Mouse (Mus musculus): Measurements from ENCODE around the gene Lyrm4. TPM values are rescaled to one million over a fixed set of nuclear protein-coding genes. Genes with fewer than 3 reads are reported as not detected.
"Not testable (repeated sequence)": the region's sequence is repeated elsewhere in the genome, so short reads cannot be mapped to it uniquely, and the experiment has no call there.

The Lyrm4 gene
- polyA plus RNA-seq, 1 experiment from 2014 or later, result 16.9 TPM

- H3K9ac ChIP-seq (ENCODE audit: low read depth, low read length); H3K36me3 ChIP-seq (ENCODE audit: control insufficient read depth, insufficient read depth); H3K4me3 ChIP-seq (ENCODE audit: low read depth, low read length); ATAC-seq (ENCODE audit: low read depth); H3K9me3 ChIP-seq (replicated peaks; ENCODE audit: control insufficient read depth, low read length); H3K4me1 ChIP-seq (ENCODE audit: control insufficient read depth, low read depth, low read length); H3K4me2 ChIP-seq (ENCODE audit: low read depth, low read length); H3K27me3 ChIP-seq (ENCODE audit: control insufficient read depth, insufficient read depth, low read depth, low read length); H3K27ac ChIP-seq (ENCODE audit: low read length): not testable (repeated sequence)
- WGBS (ENCODE audit: insufficient replicate concordance), result 91% methylated on average over 18 of the region's 21 CpGs
Measured at GRCm38 (mm10) chr13:35991185-35991584, 126.1 kb downstream of the Lyrm4 start.

- 79% methylated on average over 3 of the region's 3 CpGs for WGBS (ENCODE audit: insufficient replicate concordance)
Measured at GRCm38 (mm10) chr13:35989329-35989728, 128.0 kb downstream of the Lyrm4 start.

GRCm38 (mm10) chr13:35982985-35983384 lies 134.3 kb downstream of the Lyrm4 start:
- Histone ChIP-seq H3K27ac (ENCODE audit: low read length) (no peak overlapping the region), H3K4me2 (ENCODE audit: low read depth, low read length) (no peak overlapping the region), H3K9ac (ENCODE audit: low read depth, low read length) (no peak overlapping the region), H3K4me3 (ENCODE audit: low read depth, low read length) (no peak overlapping the region), H3K4me1 (ENCODE audit: control insufficient read depth, low read depth, low read length) (no peaks in the 10 kb centered on the region), H3K27me3 (ENCODE audit: control insufficient read depth, insufficient read depth, low read depth, low read length) (no peaks in the 10 kb centered on the region), H3K9me3 (replicated peaks; ENCODE audit: control insufficient read depth, low read length) (no peaks in the 10 kb centered on the region), H3K36me3 (ENCODE audit: control insufficient read depth, insufficient read depth) (no peaks in the 10 kb centered on the region; the same call in 1 of the 2 replicates)
- ATAC-seq (ENCODE audit: low read depth), result no peak
- 71% methylated on average over 6 of the region's 6 CpGs for WGBS (ENCODE audit: insufficient replicate concordance)

More at GRCm38 (mm10) chr13:35989329-35989728, 128.0 kb downstream of the Lyrm4 start:
- Histone ChIP-seq H3K27ac (ENCODE audit: low read length) (no peak overlapping the region), H3K4me2 (ENCODE audit: low read depth, low read length) (no peak overlapping the region), H3K27me3 (ENCODE audit: control insufficient read depth, insufficient read depth, low read depth, low read length) (no peaks in the 10 kb centered on the region), H3K4me3 (ENCODE audit: low read depth, low read length) (no peak overlapping the region), H3K36me3 (ENCODE audit: control insufficient read depth, insufficient read depth) (no peaks in the 10 kb centered on the region), H3K4me1 (ENCODE audit: control insufficient read depth, low read depth, low read length) (no peaks in the 10 kb centered on the region; the same call in 1 of the 2 replicates), H3K9me3 (replicated peaks; ENCODE audit: control insufficient read depth, low read length) (no peaks in the 10 kb centered on the region), H3K9ac (ENCODE audit: low read depth, low read length) (no peak overlapping the region)
- no peak for ATAC-seq (ENCODE audit: low read depth)

- ATAC-seq (ENCODE audit: low read depth), result no peak
Measured at GRCm38 (mm10) chr13:35980471-35980870, 136.9 kb downstream of the Lyrm4 start.

GRCm38 (mm10) chr13:35976912-35977311 lies 140.4 kb downstream of the Lyrm4 start:
- no peaks in the 10 kb centered on the region for H3K27me3 ChIP-seq (ENCODE audit: control insufficient read depth, insufficient read depth, low read depth, low read length)
- no peak overlapping the region for H3K9ac ChIP-seq (ENCODE audit: low read depth, low read length)
- H3K4me3 ChIP-seq (ENCODE audit: low read depth, low read length), result no peak overlapping the region
- ATAC-seq (ENCODE audit: low read depth), result no peak
- no peaks in the 10 kb centered on the region for H3K4me1 ChIP-seq (ENCODE audit: control insufficient read depth, low read depth, low read length)
- no peaks in the 10 kb centered on the region; the same call in 1 of the 2 replicates for H3K36me3 ChIP-seq (ENCODE audit: control insufficient read depth, insufficient read depth)
- H3K27ac ChIP-seq (ENCODE audit: low read length), result no peak overlapping the region
- no peaks in the 10 kb centered on the region for H3K9me3 ChIP-seq (replicated peaks; ENCODE audit: control insufficient read depth, low read length)
- no peak overlapping the region for H3K4me2 ChIP-seq (ENCODE audit: low read depth, low read length)
- WGBS (ENCODE audit: insufficient replicate concordance), result 84% methylated on average over 7 of the region's 7 CpGs

More at GRCm38 (mm10) chr13:35980471-35980870, 136.9 kb downstream of the Lyrm4 start:
- Histone ChIP-seq H3K27ac (ENCODE audit: low read length) (no peak overlapping the region), H3K4me1 (ENCODE audit: control insufficient read depth, low read depth, low read length) (no peaks in the 10 kb centered on the region), H3K4me3 (ENCODE audit: low read depth, low read length) (no peak overlapping the region), H3K4me2 (ENCODE audit: low read depth, low read length) (no peak overlapping the region), H3K9ac (ENCODE audit: low read depth, low read length) (no peak overlapping the region), H3K27me3 (ENCODE audit: control insufficient read depth, insufficient read depth, low read depth, low read length) (no peaks in the 10 kb centered on the region), H3K36me3 (ENCODE audit: control insufficient read depth, insufficient read depth) (no peaks in the 10 kb centered on the region; the same call in 1 of the 2 replicates), H3K9me3 (replicated peaks; ENCODE audit: control insufficient read depth, low read length) (no peaks in the 10 kb centered on the region)
- 73% methylated on average over 4 of the region's 4 CpGs for whole genome bisulfite sequencing (ENCODE audit: insufficient replicate concordance)

- WGBS (ENCODE audit: insufficient replicate concordance), result 32% methylated on average over 9 of the region's 9 CpGs
- H3K9ac ChIP-seq (ENCODE audit: low read depth, low read length), result no peak overlapping the region
Measured at GRCm38 (mm10) chr13:35969829-35970228, 147.5 kb downstream of the Lyrm4 start.

GRCm38 (mm10) chr13:35969431-35969721 lies 147.9 kb downstream of the Lyrm4 start:
- peak overlapping the region; percentile 40 for H3K4me3 ChIP-seq (ENCODE audit: low read depth, low read length)
- H3K36me3 ChIP-seq (ENCODE audit: control insufficient read depth, insufficient read depth), result no peaks in the 10 kb centered on the region
- no peak overlapping the region for H3K27ac ChIP-seq (ENCODE audit: low read length)
- no peaks in the 10 kb centered on the region for H3K9me3 ChIP-seq (replicated peaks; ENCODE audit: control insufficient read depth, low read length)
- no peak for ATAC-seq (ENCODE audit: low read depth)
- H3K4me2 ChIP-seq (ENCODE audit: low read depth, low read length), result peak overlapping the region; percentile 66
- H3K27me3 ChIP-seq (ENCODE audit: control insufficient read depth, insufficient read depth, low read depth, low read length), result peaks cover 36% of the 10 kb centered on the region
- H3K4me1 ChIP-seq (ENCODE audit: control insufficient read depth, low read depth, low read length), result no peaks in the 10 kb centered on the region; the same call in 1 of the 2 replicates
- under 1% methylated on average over 18 of the region's 18 CpGs for WGBS (ENCODE audit: insufficient replicate concordance)
- peak overlapping the region; percentile 52 for H3K9ac ChIP-seq (ENCODE audit: low read depth, low read length)

More at GRCm38 (mm10) chr13:35969829-35970228, 147.5 kb downstream of the Lyrm4 start:
- H3K4me2 ChIP-seq (ENCODE audit: low read depth, low read length), result peak overlapping the region; percentile 66
- H3K4me1 ChIP-seq (ENCODE audit: control insufficient read depth, low read depth, low read length), result no peaks in the 10 kb centered on the region
- no peak overlapping the region for H3K27ac ChIP-seq (ENCODE audit: low read length)
- no peaks in the 10 kb centered on the region for H3K36me3 ChIP-seq (ENCODE audit: control insufficient read depth, insufficient read depth)
- H3K4me3 ChIP-seq (ENCODE audit: low read depth, low read length), result peak overlapping the region; percentile 40
- H3K27me3 ChIP-seq (ENCODE audit: control insufficient read depth, insufficient read depth, low read depth, low read length), result peaks cover 36% of the 10 kb centered on the region
- H3K9me3 ChIP-seq (replicated peaks; ENCODE audit: control insufficient read depth, low read length), result no peaks in the 10 kb centered on the region
- ATAC-seq (ENCODE audit: low read depth), result no peak

- WGBS (ENCODE audit: insufficient replicate concordance), result under 1% methylated on average over 57 of the region's 57 CpGs
- peaks cover 36% of the 10 kb centered on the region for H3K27me3 ChIP-seq (ENCODE audit: control insufficient read depth, insufficient read depth, low read depth, low read length)
- no peaks in the 10 kb centered on the region; the same call in 1 of the 2 replicates for H3K4me1 ChIP-seq (ENCODE audit: control insufficient read depth, low read depth, low read length)
- no peaks in the 10 kb centered on the region for H3K9me3 ChIP-seq (replicated peaks; ENCODE audit: control insufficient read depth, low read length)
- H3K4me3 ChIP-seq (ENCODE audit: low read depth, low read length), result peak overlapping the region; percentile 40
- H3K9ac ChIP-seq (ENCODE audit: low read depth, low read length), result peak overlapping the region; percentile 52
- no peaks in the 10 kb centered on the region for H3K36me3 ChIP-seq (ENCODE audit: control insufficient read depth, insufficient read depth)
- no peak overlapping the region for H3K27ac ChIP-seq (ENCODE audit: low read length)
- ATAC-seq (ENCODE audit: low read depth), result peak; percentile 54
- H3K4me2 ChIP-seq (ENCODE audit: low read depth, low read length), result peak overlapping the region; percentile 66
Measured at GRCm38 (mm10) chr13:35968719-35969430, 148.5 kb downstream of the Lyrm4 start.

- Histone ChIP-seq H3K27ac (ENCODE audit: low read length) (no peak overlapping the region), H3K36me3 (ENCODE audit: control insufficient read depth, insufficient read depth) (no peaks in the 10 kb centered on the region), H3K4me2 (ENCODE audit: low read depth, low read length) (peak overlapping the region; percentile 66), H3K9ac (ENCODE audit: low read depth, low read length) (peak overlapping the region; percentile 44; the same call in 1 of the 2 replicates), H3K4me3 (ENCODE audit: low read depth, low read length) (peak overlapping the region; percentile 40), H3K27me3 (ENCODE audit: control insufficient read depth, insufficient read depth, low read depth, low read length) (peaks cover 36% of the 10 kb centered on the region), H3K9me3 (replicated peaks; ENCODE audit: control insufficient read depth, low read length) (no peaks in the 10 kb centered on the region), H3K4me1 (ENCODE audit: control insufficient read depth, low read depth, low read length) (no peaks in the 10 kb centered on the region; the same call in 1 of the 2 replicates)
- peak; percentile 4; the same call in 1 of the 2 replicates for ATAC-seq (ENCODE audit: low read depth)
- WGBS (ENCODE audit: insufficient replicate concordance), result under 1% methylated on average over 38 of the region's 38 CpGs
Measured at GRCm38 (mm10) chr13:35968131-35968718, 149.1 kb downstream of the Lyrm4 start.
